Mouse (Mus musculus): Measurements from ENCODE around the gene Smurf1. TPM values are rescaled to one million over a fixed set of nuclear protein-coding genes. Genes with fewer than 3 reads are reported as not detected.

Gene Smurf1
- polyA plus RNA-seq (2012; fragmentation: generic; extraction: Trizol), result 10 to 100 TPM; 11.1 to 21.7 TPM

DNA sequence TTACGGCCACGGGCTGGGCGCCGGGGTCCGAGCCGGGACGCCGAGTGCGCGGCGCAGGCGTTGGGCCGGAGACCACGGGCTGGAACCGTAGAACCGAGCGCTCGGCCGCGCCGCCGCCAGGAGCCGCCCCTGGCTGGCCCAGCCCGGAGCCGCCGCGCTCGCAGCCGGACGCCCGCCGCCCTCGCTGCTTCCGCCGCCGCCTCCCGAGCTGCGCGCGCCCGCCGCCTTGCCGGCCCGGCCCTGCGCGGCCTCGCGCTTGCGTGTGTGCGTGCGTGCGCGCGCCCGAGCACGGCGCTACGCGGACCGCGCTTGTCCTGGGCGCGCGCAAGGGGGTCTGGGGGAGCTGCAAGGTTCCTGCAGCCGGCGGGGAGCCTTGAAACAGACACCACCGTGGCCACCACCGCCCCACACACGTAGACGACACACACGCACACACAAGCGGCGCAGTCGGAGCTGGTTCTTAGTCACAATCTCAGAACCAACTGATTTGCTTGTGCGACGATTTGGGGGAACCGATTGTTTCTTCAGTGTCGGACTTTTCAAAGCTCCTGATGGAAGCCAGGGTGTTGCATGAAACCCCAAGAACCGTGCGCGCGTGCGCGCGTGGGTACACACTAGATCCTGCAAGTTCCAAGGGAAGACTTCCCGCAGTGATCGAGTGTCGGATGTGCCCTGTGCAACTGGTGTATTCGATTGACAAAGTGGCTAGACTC, at the start of gene Smurf1:
Gene Smurf1, minus strand, starts transcription at position 209 of the 713 bp plus-strand sequence.

Other genes starting within 250 kb of the Smurf1 start
- under 1 TPM; 0.02 to 0.04 TPM for gene Tmem130, start 204.0 kb downstream of the Smurf1 start, polyA plus RNA-seq (2012; fragmentation: generic; extraction: Trizol)
- 10 to 100 TPM; 12.2 to 66.4 TPM for gene Trrap, start 198.1 kb downstream of the Smurf1 start, polyA plus RNA-seq (2012; fragmentation: generic; extraction: Trizol)
- gene Gm4871, start 66.9 kb upstream of the Smurf1 start, polyA plus RNA-seq (2012; fragmentation: generic; extraction: Trizol), result not detected
- gene 1700018F24Rik, start 77.1 kb upstream of the Smurf1 start, polyA plus RNA-seq (2012; fragmentation: generic; extraction: Trizol), result not detected
- 100 to 1,000 TPM in 1 of 2 experiments, 10 to 100 TPM in 1; 82.0 to 163 TPM for gene Arpc1a, start 118.0 kb upstream of the Smurf1 start, polyA plus RNA-seq (2012; fragmentation: generic; extraction: Trizol)
- not detected for gene Kpna7, start 118.2 kb upstream of the Smurf1 start, polyA plus RNA-seq (2012; fragmentation: generic; extraction: Trizol)
- 100 to 1,000 TPM; 214 to 895 TPM for gene Arpc1b, start 148.4 kb upstream of the Smurf1 start, polyA plus RNA-seq (2012; fragmentation: generic; extraction: Trizol)
- gene Pdap1, start 174.4 kb upstream of the Smurf1 start, polyA plus RNA-seq (2012; fragmentation: generic; extraction: Trizol), result 10 to 100 TPM; 75.8 to 82.1 TPM
- 100 to 1,000 TPM in 1 of 2 experiments, 10 to 100 TPM in 1; 55.8 to 115 TPM for gene Bud31, start 174.5 kb upstream of the Smurf1 start, polyA plus RNA-seq (2012; fragmentation: generic; extraction: Trizol)
- gene Ptcd1, start 201.3 kb upstream of the Smurf1 start, polyA plus RNA-seq (2012; fragmentation: generic; extraction: Trizol), result 10 to 100 TPM in 1 of 2 experiments, 1 to 10 TPM in 1; 7.3 to 15.8 TPM
- 10 to 100 TPM; 21.5 to 26.2 TPM for gene Cpsf4, start 201.4 kb upstream of the Smurf1 start, polyA plus RNA-seq (2012; fragmentation: generic; extraction: Trizol)
- 100 to 1,000 TPM; 548 to 746 TPM for gene Atp5j2, start 226.2 kb upstream of the Smurf1 start, polyA plus RNA-seq (2012; fragmentation: generic; extraction: Trizol)
- 1 to 10 TPM; 2.4 to 8.2 TPM for gene Zkscan14, start 236.0 kb upstream of the Smurf1 start, polyA plus RNA-seq (2012; fragmentation: generic; extraction: Trizol)
- gene Zkscan5, start 238.7 kb upstream of the Smurf1 start, polyA plus RNA-seq (2012; fragmentation: generic; extraction: Trizol), result 1 to 10 TPM; 1.1 to 8.7 TPM

All from C3H10T1/2 (cell line).